Mouse (Mus musculus) midbrain, embryonic 13.5 days (tissue): Measurements from ENCODE around the gene Ramp2. TPM values are rescaled to one million over a fixed set of nuclear protein-coding genes. Genes with fewer than 3 reads are reported as not detected.
A peak's percentile ranks its signal among the peaks of the same experiment; 100 is the strongest.

ENCODE experiments used
- ATAC-seq: fragments of 200-750 bp; cut with Nextera tagmentation; 2 replicates; pipeline ENCODE4 v1.8.0; 2017; ENCODE audit warnings: mild to moderate bottlenecking, moderate TSS enrichment, moderate library complexity
- H3K27ac ChIP-seq: fragments of 300-500 bp; sonication (generic); 2 replicates; pipeline ENCODE4 v1.5.1; 2015; ENCODE audit warnings: inconsistent platforms, mild to moderate bottlenecking, moderate library complexity
- H3K27me3 ChIP-seq: fragments of 300-500 bp; sonication (generic); 2 replicates; pipeline ENCODE4 v1.6.1; 2015; ENCODE audit warnings: mild to moderate bottlenecking, inconsistent platforms
- H3K36me3 ChIP-seq: fragments of 300-500 bp; sonication (generic); 2 replicates; pipeline ENCODE4 v1.6.1; 2015; ENCODE audit warnings: mild to moderate bottlenecking, inconsistent platforms
- H3K4me1 ChIP-seq: fragments of 300-500 bp; sonication (generic); replicated peaks from 2 replicates; pipeline ENCODE4 v1.6.1; 2015; ENCODE audit warnings: inconsistent platforms
- H3K4me2 ChIP-seq: fragments of 300-500 bp; sonication (generic); replicated peaks from 2 replicates; pipeline ENCODE4 v1.6.1; 2015; ENCODE audit warnings: moderate library complexity, mild to moderate bottlenecking, inconsistent platforms
- H3K4me3 ChIP-seq: fragments of 300-500 bp; sonication (generic); replicated peaks from 2 replicates; pipeline ENCODE4 v1.5.1; 2015; ENCODE audit warnings: mild to moderate bottlenecking, inconsistent platforms
- H3K9ac ChIP-seq: fragments of 300-500 bp; sonication (generic); replicated peaks from 2 replicates; pipeline ENCODE4 v1.6.1; 2015; ENCODE audit warnings: mild to moderate bottlenecking, inconsistent platforms
- H3K9me3 ChIP-seq: fragments of 300-500 bp; sonication (generic); 2 replicates; pipeline ENCODE4 v1.6.1; 2016; ENCODE audit warnings: mild to moderate bottlenecking, inconsistent platforms
- WGBS: fragments of 180-500 bp; shearing (Covaris S2); methylation state at CpG from one replicate; pipeline ENCODE4 v1.1.7; 2015; 5-methylcytosine and 5-hydroxymethylcytosine counted together
- polyA plus RNA-seq: library from polyadenylated mRNA; unstranded; fragments of >200 nt; fragmentation: Nextera tagmentation; extraction: Ambion mirVana; gene quantifications from 2 replicates; pipeline ENCODE4 v1.2.1, GENCODE M21; 2015

The Ramp2 gene
- polyA plus RNA-seq, 1 experiment from 2014 or later = 64.4 TPM

DNA sequence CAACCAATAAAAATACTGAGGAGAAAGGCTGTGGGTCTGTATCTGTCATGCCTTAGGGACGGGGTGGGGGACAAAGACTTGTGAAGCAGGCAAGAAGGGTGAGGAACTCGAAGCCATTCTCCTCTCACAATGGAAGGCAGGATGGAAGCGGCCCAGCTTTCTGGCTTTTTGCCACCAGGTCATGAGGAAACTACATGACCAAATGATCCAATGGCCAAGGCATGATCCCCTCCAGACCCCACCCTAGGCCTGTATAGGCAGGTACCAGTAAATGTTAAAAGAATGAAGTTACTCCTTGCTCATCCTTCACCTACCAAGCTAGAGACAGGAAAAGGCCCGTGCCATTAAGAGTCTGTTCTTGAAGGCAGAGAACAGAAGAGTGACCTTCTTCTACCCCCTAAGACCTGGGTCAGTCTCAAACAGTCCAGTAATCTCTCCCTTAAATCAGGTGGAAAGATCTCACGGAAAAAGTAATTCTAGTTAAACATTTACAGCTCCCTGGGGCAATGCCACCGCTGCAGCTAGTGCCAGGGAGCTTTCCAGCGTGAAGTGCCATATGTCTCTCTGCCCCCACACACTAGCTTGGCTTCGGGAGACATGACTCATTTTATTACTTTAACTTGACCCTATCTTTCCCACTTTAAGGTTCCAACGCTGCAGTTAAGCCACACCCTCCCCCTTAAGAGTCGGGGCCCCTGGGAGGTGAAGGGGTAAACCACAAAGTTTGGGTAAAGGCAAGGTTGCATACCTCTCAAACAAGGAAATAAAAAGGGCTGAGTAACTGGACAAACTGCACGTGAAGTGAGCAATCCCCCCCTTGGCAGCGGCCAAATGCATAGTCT, 31.8 kb downstream of the Ramp2 start:
- no peak for ATAC-seq
- H3K36me3 ChIP-seq = peaks cover 5% of the 10 kb centered on the region; the same call in 1 of the 2 replicates
- peaks cover 27% of the 10 kb centered on the region for H3K4me1 ChIP-seq
- peak overlapping the region; percentile 84 for H3K9ac ChIP-seq
- H3K9me3 ChIP-seq = no peaks in the 10 kb centered on the region
- WGBS = 81% methylated on average over 12 of the region's 12 CpGs
- H3K4me2 ChIP-seq = peak overlapping the region; percentile 73
- peaks cover 23% of the 10 kb centered on the region for H3K27me3 ChIP-seq
- no peak overlapping the region for H3K27ac ChIP-seq
- peak overlapping the region; percentile 66 for H3K4me3 ChIP-seq

DNA sequence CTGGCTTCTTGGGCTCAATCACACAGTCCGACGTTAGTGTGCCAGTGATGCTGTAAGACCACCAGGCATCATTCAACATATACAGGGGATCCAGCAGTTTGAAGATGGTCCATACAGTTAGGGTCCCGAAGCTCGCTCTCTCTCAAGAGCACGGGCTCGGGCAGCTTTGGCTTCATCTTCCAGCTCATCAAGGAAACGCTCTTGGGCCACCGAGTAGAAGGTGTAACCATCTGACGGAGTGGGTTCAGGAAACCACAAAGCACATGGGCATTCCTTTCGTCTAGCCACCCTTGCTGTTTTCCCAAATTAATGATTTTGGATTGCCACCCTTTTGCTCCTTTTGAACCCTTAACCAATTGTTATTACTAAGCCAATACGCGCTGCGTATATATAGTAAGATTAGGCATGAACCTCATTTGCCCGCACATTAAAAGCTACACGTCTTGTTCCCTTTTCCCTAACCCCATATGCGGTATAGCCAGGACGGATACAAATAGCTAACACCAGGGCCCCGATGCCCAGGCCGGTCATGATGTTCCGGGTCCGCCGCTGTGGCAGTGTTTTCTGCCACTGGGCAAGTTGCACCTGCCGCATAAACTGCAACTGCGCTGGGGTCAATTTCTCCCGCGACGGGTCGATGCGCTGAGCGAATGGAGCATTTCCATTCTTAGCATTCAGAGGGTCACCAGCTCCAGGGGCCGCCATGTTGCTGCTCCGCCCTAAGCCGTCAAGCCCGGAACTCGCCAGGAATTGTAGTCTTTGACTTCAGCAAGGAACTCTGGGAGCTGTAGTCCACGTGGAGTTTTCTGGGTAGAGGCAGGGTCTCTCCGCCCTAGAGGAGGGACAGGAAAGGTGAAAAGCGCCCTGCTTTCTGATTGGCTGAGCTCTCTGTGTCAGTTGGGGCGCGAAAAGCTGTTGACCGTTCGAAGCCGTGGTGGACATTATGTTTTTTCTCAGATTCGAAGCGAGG, 32.7 kb downstream of the Ramp2 start, which contains the start of the genes Cntd1 and Coa3:
Gene Cntd1 (plus strand): TSS at position 790 of the 970 bp plus-strand sequence.
Gene Coa3 (minus strand): TSS at position 892 of the 970 bp plus-strand sequence.
- Histone ChIP-seq H3K4me1 (peaks cover 27% of the 10 kb centered on the region), H3K27me3 (peaks cover 23% of the 10 kb centered on the region), H3K36me3 (peaks cover 5% of the 10 kb centered on the region; the same call in 1 of the 2 replicates), H3K9ac (peak within 1 kb of the TSS; percentile 84), H3K27ac (peak within 1 kb of the TSS; percentile 71), H3K9me3 (no peaks in the 10 kb centered on the region), H3K4me2 (peak within 1 kb of the TSS; percentile 73), H3K4me3 (peak within 1 kb of the TSS; percentile 66)
- ATAC-seq = peak; percentile 98
- WGBS = 13% methylated on average over 45 of the region's 45 CpGs

DNA sequence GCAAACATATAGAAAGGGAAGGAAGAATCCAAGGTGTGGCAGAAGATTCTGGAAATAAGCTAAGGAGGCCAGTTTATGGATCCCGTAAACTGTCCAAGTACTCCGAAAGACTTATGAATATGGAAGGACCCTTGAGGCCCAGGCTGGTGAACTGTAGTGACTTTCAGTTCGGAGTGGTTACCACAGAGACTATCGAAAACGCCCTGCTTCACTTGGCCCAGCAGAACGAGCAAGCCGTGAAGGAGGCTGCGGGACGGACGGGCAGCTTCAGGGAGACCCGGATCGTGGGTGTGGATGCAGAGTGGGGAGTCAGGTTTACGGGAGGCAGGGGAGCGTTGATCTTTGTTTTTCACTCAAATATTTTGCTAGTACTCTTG, 33.4 kb downstream of the Ramp2 start:
- H3K4me2 ChIP-seq = peak overlapping the region; percentile 73
- ATAC-seq = peak; percentile 58
- peaks cover 5% of the 10 kb centered on the region; the same call in 1 of the 2 replicates for H3K36me3 ChIP-seq
- peaks cover 27% of the 10 kb centered on the region for H3K4me1 ChIP-seq
- no peaks in the 10 kb centered on the region for H3K9me3 ChIP-seq
- peaks cover 23% of the 10 kb centered on the region for H3K27me3 ChIP-seq
- WGBS = 66% methylated on average over 14 of the region's 14 CpGs
- H3K9ac ChIP-seq = no peak overlapping the region
- peak overlapping the region; percentile 66 for H3K4me3 ChIP-seq
- H3K27ac ChIP-seq = no peak overlapping the region

DNA sequence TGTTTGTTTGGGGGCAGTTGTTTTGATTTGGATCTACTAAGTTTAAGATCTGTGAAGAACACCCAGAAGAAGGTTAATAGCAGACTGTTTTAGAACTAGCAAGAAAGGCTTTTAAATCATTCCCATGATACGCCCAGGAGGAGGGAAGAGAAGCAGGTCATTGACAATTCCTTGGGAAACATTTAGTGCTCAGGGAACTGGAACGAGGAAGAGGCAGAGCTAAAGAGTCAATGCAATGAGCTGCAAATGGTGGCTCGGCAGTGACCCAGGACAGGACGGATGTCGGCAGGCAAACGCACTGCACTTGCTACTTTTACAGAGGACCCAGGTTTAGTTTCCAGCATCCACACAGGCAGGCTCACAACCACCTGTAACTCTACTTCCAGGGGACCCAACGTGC, 35.0 kb downstream of the Ramp2 start:
- no peak overlapping the region for H3K4me2 ChIP-seq
- 51% methylated on average over 7 of the region's 7 CpGs for whole genome bisulfite sequencing
- no peak for ATAC-seq
- H3K36me3 ChIP-seq = peaks cover 11% of the 10 kb centered on the region
- peaks cover 20% of the 10 kb centered on the region for H3K27me3 ChIP-seq
- no peaks in the 10 kb centered on the region for H3K9me3 ChIP-seq
- peaks cover 27% of the 10 kb centered on the region for H3K4me1 ChIP-seq
- H3K9ac ChIP-seq = no peak overlapping the region
- no peak overlapping the region for H3K27ac ChIP-seq
- H3K4me3 ChIP-seq = no peak overlapping the region

DNA sequence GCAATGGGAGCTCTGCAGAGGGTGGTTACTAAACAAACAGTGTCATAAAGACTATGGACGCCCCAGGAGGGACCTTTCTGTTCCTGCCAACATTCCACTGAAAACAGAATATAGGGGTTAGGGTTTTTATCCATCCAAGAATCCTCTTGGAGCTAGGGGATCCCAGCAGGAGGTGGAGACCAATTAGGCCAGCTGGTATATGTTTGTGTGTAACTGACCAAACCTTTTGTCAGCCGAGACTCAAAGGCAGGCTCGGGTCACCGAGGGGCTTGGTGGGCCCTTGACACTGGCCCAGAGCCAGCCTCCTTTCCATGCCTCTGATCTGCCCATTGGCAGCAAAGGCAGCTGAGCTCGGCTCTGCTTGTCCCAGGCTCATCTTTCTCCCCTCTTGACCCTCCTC, 37.1 kb downstream of the Ramp2 start:
- WGBS = 27% methylated on average over 5 of the region's 5 CpGs
- H3K4me1 ChIP-seq = peaks cover 10% of the 10 kb centered on the region
- H3K4me3 ChIP-seq = no peak overlapping the region
- peaks cover 20% of the 10 kb centered on the region for H3K36me3 ChIP-seq
- no peak overlapping the region for H3K4me2 ChIP-seq
- H3K27ac ChIP-seq = no peak overlapping the region
- ATAC-seq = no peak
- H3K27me3 ChIP-seq = peaks cover 12% of the 10 kb centered on the region
- H3K9ac ChIP-seq = no peak overlapping the region
- H3K9me3 ChIP-seq = no peaks in the 10 kb centered on the region

DNA sequence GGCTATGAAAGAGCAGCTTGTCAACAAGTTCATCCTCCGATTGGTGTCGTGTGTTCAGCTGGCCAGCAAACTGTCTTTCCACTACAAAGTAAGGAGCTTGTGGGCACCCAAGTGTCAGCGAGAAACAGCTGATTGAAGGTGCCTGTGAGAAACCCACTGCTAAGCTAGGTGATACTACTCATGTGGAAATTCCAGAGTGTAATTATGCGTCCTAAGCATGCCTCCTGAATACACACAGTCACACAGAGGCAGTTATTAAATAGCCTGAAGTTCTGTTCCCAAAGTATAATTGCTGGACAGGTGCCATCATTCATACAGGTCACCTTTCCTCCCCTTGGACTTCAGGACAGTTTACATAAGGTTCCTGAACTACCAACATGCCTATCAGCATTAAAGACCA, 38.0 kb downstream of the Ramp2 start:
- Histone ChIP-seq H3K9me3 (no peaks in the 10 kb centered on the region), H3K4me1 (peaks cover 5% of the 10 kb centered on the region), H3K4me3 (no peak overlapping the region), H3K9ac (no peak overlapping the region), H3K36me3 (peaks cover 28% of the 10 kb centered on the region), H3K4me2 (no peak overlapping the region), H3K27me3 (peaks cover 12% of the 10 kb centered on the region), H3K27ac (no peak overlapping the region)
- ATAC-seq = no peak
- 66% methylated on average over 4 of the region's 4 CpGs for WGBS

DNA sequence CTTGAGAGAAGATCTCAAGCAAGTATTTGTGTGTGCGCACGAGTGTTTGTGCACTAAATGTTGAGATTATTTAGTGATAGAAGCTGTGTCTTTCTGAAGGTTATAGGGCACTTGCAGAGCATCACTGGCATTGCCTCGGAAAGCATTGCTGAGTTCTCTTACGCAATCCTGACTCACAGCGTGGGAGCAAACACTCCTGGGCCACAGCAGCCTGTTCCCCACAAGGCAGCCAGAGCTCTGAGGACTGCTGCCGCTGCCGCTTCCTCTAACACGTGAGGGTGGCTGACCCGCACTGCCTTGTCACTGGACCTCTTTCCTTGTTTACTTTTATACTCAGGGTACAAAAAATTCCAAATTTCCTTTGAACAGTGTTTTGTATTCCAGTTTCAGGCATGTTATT, 41.5 kb downstream of the Ramp2 start:
- WGBS = 91% methylated on average over 9 of the region's 9 CpGs
- H3K4me2 ChIP-seq = no peak overlapping the region
- H3K27ac ChIP-seq = no peak overlapping the region
- H3K36me3 ChIP-seq = peaks cover 63% of the 10 kb centered on the region
- H3K4me3 ChIP-seq = no peak overlapping the region
- no peaks in the 10 kb centered on the region for H3K4me1 ChIP-seq
- ATAC-seq = no peak
- no peaks in the 10 kb centered on the region for H3K27me3 ChIP-seq
- H3K9me3 ChIP-seq = no peaks in the 10 kb centered on the region
- H3K9ac ChIP-seq = no peak overlapping the region

DNA sequence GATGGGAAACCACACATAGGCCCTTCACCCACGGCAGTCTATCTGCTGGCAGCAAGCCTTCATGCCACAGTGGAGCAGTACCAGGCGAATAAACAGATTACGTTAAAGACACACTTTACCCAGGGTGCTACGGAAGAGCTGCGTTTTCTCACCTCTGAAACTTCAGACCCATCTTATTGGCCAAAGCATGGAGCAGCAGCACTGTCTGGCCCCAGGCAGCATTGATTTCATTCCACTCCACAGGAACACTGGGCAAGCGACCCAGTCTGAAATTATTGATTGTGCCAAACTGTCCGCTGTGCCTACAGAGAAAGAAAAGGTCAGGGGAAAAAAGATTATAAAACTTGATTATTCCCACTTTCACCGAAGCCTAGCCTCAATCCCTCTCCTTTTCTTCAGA, 45.4 kb downstream of the Ramp2 start:
- no peaks in the 10 kb centered on the region for H3K9me3 ChIP-seq
- no peak overlapping the region for H3K9ac ChIP-seq
- ATAC-seq = no peak
- no peak overlapping the region for H3K27ac ChIP-seq
- 97% methylated on average over 8 of the region's 8 CpGs for WGBS
- peaks cover 92% of the 10 kb centered on the region for H3K36me3 ChIP-seq
- no peaks in the 10 kb centered on the region for H3K27me3 ChIP-seq
- no peaks in the 10 kb centered on the region for H3K4me1 ChIP-seq
- H3K4me3 ChIP-seq = no peak overlapping the region
- H3K4me2 ChIP-seq = no peak overlapping the region

DNA sequence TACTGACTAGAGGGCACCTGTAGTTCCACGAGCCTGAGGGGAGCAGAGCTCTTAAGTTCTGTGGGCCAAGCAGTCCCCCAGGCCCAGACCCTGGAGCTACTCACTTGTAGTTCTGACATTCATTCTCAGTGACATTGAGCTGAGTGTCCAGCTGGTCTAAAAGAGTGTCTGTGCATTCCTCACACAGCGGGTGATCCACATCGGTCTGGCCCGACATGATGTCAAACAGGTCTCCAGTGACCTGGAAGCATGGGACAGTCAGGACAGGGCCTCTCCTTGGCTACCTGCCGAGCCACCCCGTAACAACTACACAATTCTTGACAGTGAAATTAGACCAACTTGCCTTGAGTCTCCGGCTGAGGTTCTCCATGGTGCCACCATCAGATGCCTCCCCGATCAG, 49.4 kb downstream of the Ramp2 start:
- Histone ChIP-seq H3K9me3 (no peaks in the 10 kb centered on the region), H3K4me2 (no peak overlapping the region), H3K27ac (no peak overlapping the region), H3K4me3 (no peak overlapping the region), H3K27me3 (no peaks in the 10 kb centered on the region), H3K4me1 (peaks cover 5% of the 10 kb centered on the region), H3K9ac (no peak overlapping the region), H3K36me3 (peaks cover 86% of the 10 kb centered on the region)
- WGBS = 92% methylated on average over 8 of the region's 8 CpGs
- no peak for ATAC-seq

DNA sequence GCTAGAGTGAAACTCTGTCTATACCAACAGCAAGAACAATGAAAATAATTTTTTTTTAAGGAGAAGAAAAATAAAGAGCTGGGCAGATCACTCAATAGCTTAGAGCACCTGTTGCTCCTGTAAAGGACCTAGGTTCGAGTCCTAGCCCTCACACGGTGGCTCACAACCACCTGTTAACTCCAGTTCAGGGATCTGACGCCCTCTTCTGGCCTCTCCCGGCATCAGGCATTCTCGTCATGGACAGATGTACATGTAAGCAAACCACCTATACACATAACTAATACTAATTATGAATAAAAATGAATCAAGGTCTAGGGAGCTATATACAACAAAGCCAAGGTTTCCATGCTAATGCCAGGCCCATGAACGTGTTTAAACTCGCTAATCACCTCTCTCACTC, 55.1 kb downstream of the Ramp2 start:
- H3K4me1 ChIP-seq = peaks cover 23% of the 10 kb centered on the region
- H3K27ac ChIP-seq = no peak overlapping the region
- H3K4me3 ChIP-seq = peak overlapping the region; percentile 90
- no peaks in the 10 kb centered on the region for H3K27me3 ChIP-seq
- ATAC-seq = no peak
- 71% methylated on average over 7 of the region's 7 CpGs for WGBS
- H3K9ac ChIP-seq = peak overlapping the region; percentile 90
- H3K9me3 ChIP-seq = no peaks in the 10 kb centered on the region
- H3K36me3 ChIP-seq = peaks cover 30% of the 10 kb centered on the region
- H3K4me2 ChIP-seq = peak overlapping the region; percentile 83

DNA sequence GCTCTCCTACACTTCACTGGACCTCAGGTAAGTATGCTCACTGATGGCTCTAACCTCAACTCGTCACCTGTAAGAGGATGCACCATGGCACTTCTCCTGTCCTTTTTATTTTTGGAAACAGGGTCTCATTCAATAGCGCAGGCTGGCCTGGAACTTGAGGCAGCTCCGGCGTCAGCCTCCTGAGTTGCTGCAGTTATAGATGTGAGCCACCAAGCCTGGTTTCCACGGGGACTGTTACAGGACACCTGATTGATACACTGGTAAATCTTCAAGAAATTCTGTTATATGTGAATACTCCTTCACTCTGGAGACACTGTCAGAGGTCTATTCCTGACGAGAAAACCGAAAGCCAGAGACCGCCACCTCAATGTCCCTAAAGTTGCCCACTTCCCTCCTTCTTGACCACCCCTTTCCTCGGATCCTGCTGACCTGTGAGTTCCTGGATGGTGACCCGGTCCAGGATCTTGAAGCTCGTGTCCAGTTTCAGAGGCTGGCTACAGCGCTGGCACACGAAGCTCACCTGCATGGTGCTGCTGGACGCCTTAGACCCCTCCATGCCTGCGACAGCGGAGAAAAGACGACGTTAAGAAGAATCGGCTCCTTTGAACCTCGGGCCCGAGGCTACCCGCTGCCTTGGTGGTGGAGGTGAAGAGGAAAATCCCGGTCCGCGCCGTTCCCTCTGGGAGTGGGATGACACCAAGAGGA, 55.6 kb downstream of the Ramp2 start:
- Histone ChIP-seq H3K27ac (peak overlapping the region; percentile 55), H3K9ac (peak overlapping the region; percentile 90), H3K9me3 (no peaks in the 10 kb centered on the region), H3K4me2 (peak overlapping the region; percentile 83), H3K36me3 (peaks cover 27% of the 10 kb centered on the region), H3K4me1 (peaks cover 23% of the 10 kb centered on the region), H3K27me3 (no peaks in the 10 kb centered on the region), H3K4me3 (peak overlapping the region; percentile 90)
- peak; percentile 63 for ATAC-seq
- 15% methylated on average over 26 of the region's 26 CpGs for WGBS
